Mouse (Mus musculus) kidney, adult 2 months (tissue): ENCODE data around the gene Setd2. TPM values are rescaled to one million over a fixed set of nuclear protein-coding genes. Genes with fewer than 3 reads are reported as not detected.

Experiments
- DNase-seq: peaks from one replicate; pipeline ENCODE4 v3.0.0; 2021
- H3K27ac ChIP-seq: fragments of 200-500 bp; 2 replicates; pipeline ENCODE4 v1.5.1; 2012; ENCODE audit warnings: low read depth, low read length, control low read depth, inconsistent platforms; ENCODE audit not compliant: insufficient read depth
- H3K27me3 ChIP-seq: fragments of 200-500 bp; replicated peaks from 2 replicates; pipeline ENCODE4 v1.6.1; 2012; ENCODE audit warnings: mild to moderate bottlenecking, moderate library complexity, low read length, inconsistent platforms; ENCODE audit not compliant: control insufficient read depth, insufficient read depth
- H3K36me3 ChIP-seq: fragments of 200-500 bp; 2 replicates; pipeline ENCODE4 v1.6.1; 2012; ENCODE audit warnings: mild to moderate bottlenecking, moderate library complexity, low read length, inconsistent platforms; ENCODE audit not compliant: control insufficient read depth, insufficient read depth
- H3K4me1 ChIP-seq: fragments of 200-500 bp; 2 replicates; pipeline ENCODE4 v1.6.1; 2011; ENCODE audit warnings: low read length; ENCODE audit not compliant: control insufficient read depth, insufficient read depth
- H3K4me3 ChIP-seq: fragments of 200-500 bp; 2 replicates; pipeline ENCODE4 v1.5.1; 2011; ENCODE audit warnings: mild to moderate bottlenecking, low read depth, low read length, control low read depth; ENCODE audit not compliant: insufficient read depth
- CTCF ChIP-seq: fragments of 200-500 bp; conservative IDR thresholded peaks from 2 replicates; pipeline ENCODE4 v1.5.1; 2011; ENCODE audit warnings: low read depth, mild to moderate bottlenecking, control low read depth, low read length, moderate library complexity, mixed read lengths; ENCODE audit not compliant: insufficient read depth, insufficient read length
- POLR2A ChIP-seq: fragments of 200-500 bp; IDR thresholded peaks from one replicate; pipeline ENCODE4 v1.6.1; 2011; ENCODE audit warnings: low read depth, low read length, control low read depth
- WGBS: fragments of 180-500 bp; shearing (Covaris S2); methylation state at CpG from one replicate; pipeline ENCODE4 v1.1.7; 2018; 5-methylcytosine and 5-hydroxymethylcytosine counted together
- polyA plus RNA-seq: library from polyadenylated mRNA; depleted of rRNA; stranded (reverse); fragments of >200 nt; gene quantifications from 2 replicates; pipeline ENCODE4 v1.2.3, GENCODE M21; 2012

Gene Setd2
- polyA plus RNA-seq, 1 experiment: 37.6 TPM

DNA sequence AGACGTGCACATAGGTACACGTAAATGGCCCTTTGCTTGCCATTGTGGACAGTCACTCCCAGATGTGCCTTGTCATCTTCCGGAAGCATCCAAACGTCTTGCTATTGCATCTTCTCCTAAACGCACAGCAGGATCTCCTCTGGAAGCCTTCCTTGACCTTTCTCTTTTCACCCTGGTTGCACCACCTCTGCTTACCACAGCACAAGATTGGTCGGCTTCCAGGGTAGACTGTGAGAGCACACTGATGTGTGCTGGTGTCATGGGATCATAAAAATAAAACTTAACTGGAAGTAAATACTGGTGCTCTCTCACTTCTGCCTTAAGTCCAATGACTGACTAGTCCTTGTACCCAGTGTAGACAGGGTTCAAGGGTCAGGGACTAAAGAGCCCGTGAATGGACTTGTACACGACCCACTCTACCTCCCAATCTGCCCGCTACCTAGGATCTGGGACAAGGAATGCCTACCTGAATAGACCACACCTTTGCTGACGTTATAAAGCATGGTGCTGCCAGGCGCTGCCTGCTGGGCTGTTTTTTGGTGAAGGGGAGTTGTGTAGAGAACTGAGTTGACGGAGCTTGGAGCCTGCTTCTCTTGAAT, 90.3 kb downstream of the Setd2 start:
- H3K4me3 ChIP-seq: no peak overlapping the region
- peak; percentile 56 for DNase-seq
- no peaks in the 10 kb centered on the region for H3K27me3 ChIP-seq
- peaks cover 6% of the 10 kb centered on the region; the same call in 1 of the 2 replicates for H3K4me1 ChIP-seq
- no peak overlapping the region for H3K27ac ChIP-seq
- peaks cover 3% of the 10 kb centered on the region; the same call in 1 of the 2 replicates for H3K36me3 ChIP-seq
- 62% methylated on average over 12 of the region's 12 CpGs for WGBS
- TF ChIP-seq POLR2A (no peak), CTCF (no peak)

DNA sequence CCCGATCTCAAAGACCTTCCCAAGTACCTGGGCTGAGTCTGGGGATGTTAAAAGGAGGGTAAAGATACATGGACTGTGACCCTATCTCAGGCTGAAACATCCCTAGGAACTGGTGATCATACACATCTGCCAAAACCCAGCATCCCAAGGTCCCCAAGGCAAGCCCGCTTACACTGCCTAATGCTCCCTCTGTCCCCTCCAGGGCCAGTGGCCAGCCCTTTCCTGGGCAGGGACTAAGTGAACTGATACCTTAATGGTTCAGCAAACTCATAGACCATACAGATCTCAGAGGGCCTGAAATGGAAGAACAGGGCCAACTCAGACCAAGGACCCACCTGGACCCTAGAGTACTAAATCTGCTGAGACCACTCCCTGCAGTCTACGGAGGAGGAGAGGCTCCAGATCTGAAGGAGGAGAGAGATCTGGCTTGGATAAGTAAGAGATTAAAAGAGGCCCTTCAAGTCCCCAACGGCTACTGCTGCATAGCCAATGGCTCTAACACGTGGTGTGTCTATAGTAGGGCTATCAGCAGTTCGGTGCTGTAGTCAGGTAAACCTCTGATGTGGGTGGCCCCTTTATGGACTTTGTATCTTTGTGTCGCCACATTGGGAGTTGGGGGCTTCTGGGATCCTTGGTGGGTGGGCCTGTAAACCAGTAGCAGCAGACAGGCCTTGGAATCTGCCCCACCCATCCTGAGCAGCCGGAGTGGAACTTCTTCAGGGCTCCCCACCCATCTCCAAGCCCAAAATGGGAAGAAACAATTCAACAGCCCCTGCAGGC, 91.2 kb downstream of the Setd2 start:
- TF ChIP-seq CTCF: no peak
- no peak for TF ChIP-seq POLR2A
- WGBS: 52% methylated on average over 8 of the region's 8 CpGs
- peak overlapping the region; percentile 56 for H3K4me3 ChIP-seq
- H3K27me3 ChIP-seq: no peaks in the 10 kb centered on the region
- H3K4me1 ChIP-seq: peaks cover 6% of the 10 kb centered on the region; the same call in 1 of the 2 replicates
- H3K36me3 ChIP-seq: peaks cover 2% of the 10 kb centered on the region; the same call in 1 of the 2 replicates
- no peak overlapping the region; the same call in 1 of the 2 replicates for H3K27ac ChIP-seq
- DNase-seq: no peak

DNA sequence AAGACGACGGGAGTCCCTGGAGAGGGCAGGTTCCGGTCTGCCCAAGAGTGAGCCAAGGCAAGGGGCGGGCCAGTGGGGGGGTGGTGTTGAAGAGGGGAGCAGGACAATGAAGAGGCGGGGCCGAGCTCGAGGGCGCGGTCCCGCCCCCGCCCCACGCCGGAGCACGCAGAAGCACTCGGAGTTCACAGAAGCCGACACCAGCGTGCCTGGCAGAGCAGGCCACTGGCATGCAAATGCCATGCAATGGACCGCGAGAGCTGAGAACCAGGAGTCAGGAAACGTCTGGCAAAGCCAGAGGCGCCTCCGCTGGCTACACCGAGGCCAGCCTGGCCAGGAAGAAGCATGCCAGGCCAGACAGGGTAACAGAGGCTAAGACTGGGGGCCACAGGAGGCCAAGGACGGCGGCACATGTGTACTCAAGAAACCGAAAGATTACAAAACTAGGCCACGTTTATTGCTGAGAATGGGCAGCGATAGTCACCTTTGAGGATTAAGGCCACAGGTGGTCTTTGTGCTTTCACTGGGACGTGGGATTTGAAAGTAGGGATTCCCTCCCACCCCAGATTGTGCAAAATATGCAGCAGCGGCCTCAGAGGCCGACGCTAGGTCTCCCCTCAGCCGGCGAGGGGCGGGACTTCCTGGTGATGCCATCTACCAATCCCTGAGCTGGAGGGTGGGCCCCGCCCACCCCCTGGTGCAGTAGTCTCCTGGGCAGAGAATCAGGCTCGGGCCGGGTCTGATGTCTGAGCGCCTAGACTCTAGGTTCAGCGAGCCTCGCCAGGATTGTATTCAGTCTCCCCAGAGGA, 92.2 kb downstream of the Setd2 start, which contains the start of gene Nradd:
Gene Nradd, minus strand, starts transcription at position 92 of the 806 bp plus-strand sequence.
- H3K27ac ChIP-seq: peak within 1 kb of the TSS; percentile 68
- H3K4me3 ChIP-seq: peak within 1 kb of the TSS; percentile 56
- peak; percentile 93 for DNase-seq
- H3K4me1 ChIP-seq: peaks cover 6% of the 10 kb centered on the region; the same call in 1 of the 2 replicates
- no peaks in the 10 kb centered on the region for H3K27me3 ChIP-seq
- TF ChIP-seq POLR2A: no peak
- no peak for TF ChIP-seq CTCF
- H3K36me3 ChIP-seq: no peaks in the 10 kb centered on the region
- WGBS: 5% methylated on average over 41 of the region's 41 CpGs

DNA sequence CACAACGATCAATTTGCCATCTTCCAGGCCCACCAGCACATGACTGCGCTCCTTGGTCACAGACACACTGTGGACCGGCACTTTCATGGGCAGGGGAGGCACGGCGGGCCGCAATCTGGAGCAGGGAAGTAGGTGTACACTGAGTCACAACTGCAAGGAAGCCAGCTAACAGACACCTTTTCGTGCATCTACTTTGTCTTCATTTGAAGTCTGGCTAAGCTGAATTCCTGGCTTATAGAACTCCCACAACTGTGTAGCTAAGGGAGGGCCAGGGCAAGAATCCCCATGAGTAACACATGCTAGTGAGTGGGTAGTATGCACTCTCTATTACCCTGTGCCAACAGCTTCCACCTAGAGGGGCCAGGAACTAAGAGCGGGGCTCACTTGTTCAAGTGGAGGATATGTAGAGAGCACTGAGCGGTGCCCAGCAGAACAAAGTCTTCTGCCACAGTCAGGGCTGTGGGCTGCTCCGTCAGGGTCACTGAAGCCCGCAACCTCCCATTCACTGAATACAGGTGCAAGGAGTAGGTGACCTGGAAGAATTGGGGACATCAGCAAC, 93.0 kb downstream of the Setd2 start:
- Histone ChIP-seq H3K27me3 (no peaks in the 10 kb centered on the region), H3K27ac (no peak overlapping the region), H3K36me3 (no peaks in the 10 kb centered on the region), H3K4me3 (peak overlapping the region; percentile 32; the same call in 1 of the 2 replicates), H3K4me1 (peaks cover 6% of the 10 kb centered on the region; the same call in 1 of the 2 replicates)
- DNase-seq: no peak
- TF ChIP-seq POLR2A: no peak
- TF ChIP-seq CTCF: no peak
- 77% methylated on average over 11 of the region's 11 CpGs for WGBS

DNA sequence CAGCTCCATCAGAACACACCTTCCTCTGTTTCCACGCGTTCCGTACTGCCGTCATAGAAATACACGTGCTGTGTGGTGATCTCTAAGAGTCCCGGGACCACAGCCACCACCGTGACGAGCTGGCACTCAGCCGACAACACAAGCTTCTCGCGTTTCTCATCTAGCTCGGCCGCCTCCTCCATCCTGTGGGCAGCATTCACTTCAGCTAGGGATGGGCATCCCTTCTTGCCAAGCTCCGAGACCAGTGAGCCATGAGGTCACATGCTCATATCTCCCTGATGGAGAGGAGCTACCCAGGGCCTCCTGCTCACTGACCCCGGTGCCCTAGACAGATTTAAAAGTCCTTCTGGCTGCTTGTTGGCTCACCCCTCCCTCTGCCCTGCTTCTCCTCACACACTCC, 97.8 kb downstream of the Setd2 start:
- Histone ChIP-seq H3K36me3 (peaks cover 2% of the 10 kb centered on the region; the same call in 1 of the 2 replicates), H3K4me3 (no peak overlapping the region), H3K27me3 (no peaks in the 10 kb centered on the region), H3K27ac (no peak overlapping the region), H3K4me1 (peaks cover 1% of the 10 kb centered on the region; the same call in 1 of the 2 replicates)
- peak; percentile 72 for DNase-seq
- TF ChIP-seq POLR2A (no peak), CTCF (no peak)
- 56% methylated on average over 15 of the region's 15 CpGs for WGBS

DNA sequence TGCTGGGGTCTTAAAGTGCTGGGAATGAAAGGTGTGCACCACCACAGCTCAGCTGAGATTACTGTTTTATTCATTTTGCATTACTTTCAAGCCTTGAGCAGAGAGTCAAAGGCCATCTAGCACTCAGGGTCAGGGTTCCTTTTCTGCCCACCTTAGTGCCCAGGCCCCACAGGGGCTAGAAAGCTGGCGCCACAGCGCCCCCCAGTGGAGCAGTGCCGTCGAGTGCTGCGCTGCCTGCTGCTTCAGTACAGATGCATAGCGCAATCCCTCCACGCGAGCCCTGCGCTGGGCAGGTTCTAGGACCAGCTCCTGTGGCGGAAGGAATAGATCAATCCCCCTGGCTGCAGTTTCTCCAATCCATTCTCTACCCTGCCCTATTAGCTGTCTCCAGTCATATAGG, 98.8 kb downstream of the Setd2 start:
- Histone ChIP-seq H3K27me3 (no peaks in the 10 kb centered on the region), H3K36me3 (peaks cover 2% of the 10 kb centered on the region; the same call in 1 of the 2 replicates), H3K27ac (no peak overlapping the region), H3K4me1 (no peaks in the 10 kb centered on the region), H3K4me3 (no peak overlapping the region)
- TF ChIP-seq POLR2A (no peak), CTCF (peak; percentile 50)
- no peak for DNase-seq
- 54% methylated on average over 10 of the region's 10 CpGs for whole genome bisulfite sequencing
